ENCODE assay signal across 25 mouse cellular contexts in the genomic region with DNA sequence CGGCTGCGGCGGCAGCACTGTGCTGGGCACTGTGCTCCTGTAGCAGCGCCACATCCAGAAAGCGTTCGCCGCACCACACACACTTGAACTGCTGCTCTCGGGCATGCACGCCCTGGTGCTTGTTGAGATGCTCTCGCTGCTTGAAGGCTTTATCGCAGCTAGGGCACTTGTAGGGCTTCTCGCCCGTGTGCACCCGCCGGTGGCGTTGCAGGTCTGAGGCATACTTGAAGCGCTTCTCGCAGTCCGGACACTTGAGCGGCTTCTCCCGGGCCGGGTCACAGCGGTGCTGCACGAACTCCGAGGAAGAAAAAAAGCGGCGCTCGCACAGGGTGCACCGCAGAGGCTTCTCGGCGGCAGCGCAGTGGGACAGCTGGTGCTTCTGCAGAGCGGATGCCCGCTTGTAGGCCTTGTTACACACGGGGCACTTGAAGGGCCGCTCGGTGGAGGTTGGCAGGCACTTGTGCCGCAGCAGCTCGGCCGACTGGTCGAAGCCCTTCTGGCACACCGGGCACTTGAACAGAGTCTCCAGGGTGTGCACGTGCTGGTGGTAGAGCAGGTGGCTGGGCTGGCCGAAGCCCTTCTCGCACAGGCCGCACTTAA. TPM values are rescaled to one million over a fixed set of nuclear protein-coding genes. Genes with fewer than 3 reads are reported as not detected.
"Had no signal": no experiment of that assay in that cellular context is flagged by ENCODE, and none has a peak within 500 bp of the region (broad histone marks: within the 10 kb centered on the region; RNA-seq: fewer than 3 reads in every experiment).

No protein-coding gene starts in this region.

- ATAC-seq: midbrain, embryonic 13.5 days; midbrain, embryonic 16.5 days had no signal

- H3K4me3 ChIP-seq: kidney, embryonic 15.5 days; liver, embryonic 13.5 days; midbrain, embryonic 10.5 days; midbrain, embryonic 13.5 days; myocyte had no signal

- H3K9me3 ChIP-seq: kidney, embryonic 15.5 days; liver, embryonic 13.5 days; midbrain, embryonic 10.5 days; midbrain, embryonic 13.5 days had no signal

- H3K9ac ChIP-seq: kidney, embryonic 15.5 days; liver, embryonic 13.5 days; midbrain, embryonic 13.5 days had no signal

- H3K27ac ChIP-seq: kidney, embryonic 15.5 days; liver, embryonic 13.5 days; midbrain, embryonic 10.5 days; midbrain, embryonic 13.5 days; stomach, postnatal 0 days had no signal

- DNase-seq: kidney, adult 8-10 months; kidney, postnatal 10 days; kidney, postnatal 36 days; left cerebral cortex, postnatal 4 days; liver, embryonic 13.5 days; lung, adult 2 months; lung, postnatal 14 days; lung, postnatal 4 days; thymus, adult 2 months; thymus, postnatal 14 days; thymus, postnatal 4 days had no signal

- H3K27me3 ChIP-seq: kidney, embryonic 15.5 days; midbrain, embryonic 13.5 days had no signal

RNA-seq across cellular contexts. Expression of gene Tepp, which starts 17.6 kb away (rescaled TPM):
- total RNA-seq: left cerebral cortex, adult 8-10 months; liver, adult 2 months; megakaryocyte progenitor cell, adult 5-6 weeks had no signal
- polyA plus RNA-seq: kidney, embryonic 15.5 days; liver, adult 2 months; liver, embryonic 13.5 days; liver, embryonic 16.5 days; midbrain, embryonic 10.5 days; myocyte; neural tube, embryonic 11.5 days; small intestine, adult 2 months; stomach, embryonic 14.5 days; stomach, postnatal 0 days had no signal

RNA-seq across cellular contexts. Expression of gene Cngb1, which starts 21.6 kb away (rescaled TPM):
- total RNA-seq: monocyte, adult 5-6 weeks had no signal
- polyA plus RNA-seq: liver, embryonic 13.5 days; midbrain, embryonic 10.5 days had no signal

RNA-seq across cellular contexts. Expression of gene Mmp15, which starts 24.1 kb away (rescaled TPM):
- total RNA-seq: monocyte, adult 5-6 weeks had no signal
